Mouse (Mus musculus): ENCODE measurements around the gene Gpr4. TPM values are rescaled to one million over a fixed set of nuclear protein-coding genes. Genes with fewer than 3 reads are reported as not detected.

Gene Gpr4
- total RNA-seq, 4 experiments from 2014 or later: 1.3 to 2.7 (median 1.8) TPM

DNA sequence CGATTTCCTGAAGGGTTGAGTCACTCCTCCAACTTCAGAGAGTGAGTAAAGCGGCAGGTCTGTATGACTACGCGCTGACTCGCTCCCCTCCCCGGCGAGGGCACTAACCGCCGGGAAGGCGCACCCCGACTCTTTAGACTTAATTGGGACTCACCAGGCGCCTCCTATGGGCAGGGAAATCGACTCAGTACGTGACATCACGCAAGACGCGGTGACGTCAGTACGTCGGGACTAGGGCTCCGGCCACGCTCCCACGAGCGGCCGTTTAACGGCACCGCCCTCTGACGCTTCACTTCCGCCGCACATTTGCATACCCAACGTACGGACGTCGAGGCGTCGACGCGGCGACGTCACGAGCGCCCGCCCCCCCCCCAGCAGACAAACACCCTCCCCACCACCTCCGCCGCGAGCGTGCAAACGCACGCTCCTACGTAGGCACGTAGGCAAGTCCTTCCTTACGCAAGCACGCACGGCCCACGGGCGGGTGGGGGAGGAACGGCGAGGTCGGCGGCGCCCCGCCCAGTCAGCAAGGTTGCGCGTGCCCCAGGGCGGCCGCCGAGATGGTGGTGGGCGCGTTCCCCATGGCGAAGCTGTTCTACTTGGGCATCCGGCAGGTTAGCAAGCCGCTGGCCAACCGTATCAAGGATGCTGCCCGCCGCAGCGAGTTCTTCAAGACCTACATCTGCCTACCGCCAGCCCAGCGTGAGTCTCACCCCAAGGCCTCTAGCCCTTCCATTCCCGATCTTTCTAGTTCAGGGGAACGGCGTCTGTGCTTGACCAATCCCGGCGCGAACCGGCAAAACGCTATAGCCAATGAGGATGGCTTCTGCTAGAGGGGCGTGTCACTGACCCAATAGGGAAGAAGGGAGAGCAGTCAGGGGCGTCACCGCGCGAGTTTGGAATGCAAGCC is 15.8 kb downstream of the Gpr4 start, which contains the start of gene Opa3:
Opa3 (plus strand) TSS at position 452 of the 910 bp plus-strand sequence.
- DNase-seq (ENCODE audit: low spot score in 2 of 2): peak; percentile 100

DNA sequence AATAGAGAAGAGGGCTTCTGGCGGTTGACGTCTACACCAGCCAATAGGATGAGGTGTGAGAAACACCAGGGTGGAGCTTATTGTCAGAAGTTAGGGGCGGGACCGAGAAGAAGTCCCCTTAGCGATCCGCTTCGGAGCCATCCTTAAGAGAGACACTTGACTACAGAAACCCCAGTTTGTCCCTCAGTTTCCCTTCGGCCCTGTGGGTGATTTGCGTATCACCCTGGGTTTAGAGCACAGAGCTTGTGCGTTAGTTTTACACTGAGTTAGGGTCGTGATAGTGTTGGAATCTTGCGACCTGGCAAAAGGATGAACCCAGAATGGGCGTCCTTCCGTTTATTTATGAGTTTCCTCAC is 16.4 kb downstream of the Gpr4 start:
- no peak for DNase-seq (ENCODE audit: low spot score in 2 of 2)

DNA sequence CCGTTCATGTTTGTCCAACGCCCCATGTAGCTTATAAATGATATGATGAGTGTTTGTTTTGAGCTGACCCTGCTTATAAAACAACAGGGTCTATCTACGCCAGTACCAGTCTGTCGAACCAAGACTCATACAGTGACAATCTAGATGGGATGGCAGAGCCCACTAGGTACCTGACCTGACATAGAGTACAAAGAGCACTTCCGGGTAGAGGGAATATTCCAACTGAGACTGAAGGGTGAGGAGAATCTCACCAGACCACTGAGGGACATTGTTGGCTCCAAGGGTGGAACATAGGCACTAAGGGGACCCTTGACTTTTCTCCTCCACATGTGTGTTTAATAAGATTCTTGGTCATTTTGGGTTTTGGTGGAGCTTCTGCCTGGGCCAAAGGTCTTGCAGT is 17.1 kb downstream of the Gpr4 start:
- no peak for DNase-seq (ENCODE audit: low spot score in 2 of 2)

DNA sequence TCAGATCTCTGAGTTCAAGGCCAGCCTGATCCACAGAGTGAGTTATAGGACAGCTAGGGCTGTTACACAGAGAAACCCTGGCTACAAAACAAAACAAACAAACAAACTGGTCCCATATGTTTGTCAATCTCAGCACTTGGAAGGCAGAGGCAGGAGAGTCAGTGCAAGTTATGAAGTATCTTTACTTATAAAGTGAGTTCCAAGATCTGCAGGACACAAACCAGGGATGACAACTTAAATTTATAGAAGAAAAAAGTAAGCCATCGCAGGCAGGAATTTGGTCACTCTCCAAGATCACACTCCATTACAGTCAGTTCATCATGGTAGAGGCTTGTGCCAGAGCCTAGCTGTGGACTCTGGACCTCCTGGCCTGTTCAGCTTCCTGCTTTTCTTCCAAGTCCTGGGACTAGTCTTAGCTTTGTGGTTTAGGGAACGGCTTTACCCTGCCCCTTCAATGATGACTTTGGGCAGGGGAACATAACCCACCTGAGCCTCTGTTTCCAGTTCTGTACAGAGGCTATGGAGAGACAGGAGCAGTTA is 17.8 kb downstream of the Gpr4 start:
- no peak for DNase-seq (ENCODE audit: low spot score in 2 of 2)

DNA sequence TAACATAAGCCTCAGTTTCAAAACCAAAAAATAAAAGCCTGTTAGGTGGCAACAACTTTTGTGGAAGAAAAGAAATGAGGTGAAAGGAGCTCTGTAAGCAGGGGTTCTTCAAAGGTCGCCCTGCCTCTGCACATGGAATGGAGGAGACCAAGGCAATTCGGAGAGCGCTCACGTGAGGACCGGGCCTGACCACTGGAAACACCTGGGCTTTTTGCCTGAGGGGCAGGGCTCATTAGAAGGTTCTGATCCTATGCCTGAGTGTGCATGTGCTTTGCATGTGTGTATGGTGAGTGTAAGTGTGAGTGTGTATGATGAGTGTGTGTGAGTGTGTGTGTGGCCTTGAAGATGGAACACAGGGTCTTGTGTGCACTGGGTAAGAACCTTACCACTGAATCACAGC is 18.6 kb downstream of the Gpr4 start:
- no peak for DNase-seq (ENCODE audit: low spot score in 2 of 2)

DNA sequence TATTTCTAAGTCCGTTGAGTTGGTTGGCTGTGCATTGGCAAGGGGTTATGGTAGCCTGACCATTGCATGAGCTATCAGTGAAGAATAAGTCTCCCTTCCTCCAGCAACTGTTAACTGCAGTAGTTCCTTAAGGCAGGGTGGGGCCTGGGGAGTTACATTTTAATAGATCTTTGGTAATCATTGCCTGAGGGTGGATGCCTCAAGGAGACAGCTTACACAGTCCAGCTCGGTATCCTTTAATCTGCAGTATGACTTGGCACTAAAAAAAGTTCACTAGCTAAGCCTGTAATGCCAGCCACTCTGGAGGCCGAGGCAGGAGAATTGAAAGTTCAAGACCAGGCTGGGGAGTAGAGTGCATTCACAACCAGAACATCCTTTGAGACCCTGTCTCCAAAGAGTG is 19.5 kb downstream of the Gpr4 start:
- DNase-seq (ENCODE audit: low spot score in 2 of 2): no peak

DNA sequence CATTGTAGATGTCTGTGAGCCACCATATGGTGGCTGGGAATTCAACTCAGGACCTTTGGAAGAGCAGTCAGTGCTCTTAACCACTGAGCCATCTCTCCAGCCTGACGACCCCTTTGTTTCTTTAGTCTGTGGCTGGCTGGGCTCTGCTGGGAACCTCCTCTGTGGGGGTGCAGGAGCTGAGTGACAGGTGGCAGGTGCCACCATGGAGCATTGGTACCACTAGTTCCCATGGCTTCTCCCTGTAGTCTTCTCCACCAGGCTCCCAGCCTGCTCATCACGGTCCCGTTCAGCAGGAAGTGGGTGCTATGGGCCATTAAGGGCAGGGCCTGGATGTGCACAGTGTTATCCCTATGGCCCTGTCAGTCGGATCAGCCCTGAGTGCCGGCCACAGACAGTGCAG is 22.3 kb downstream of the Gpr4 start:
- DNase-seq (ENCODE audit: low spot score in 2 of 2): no peak

DNA sequence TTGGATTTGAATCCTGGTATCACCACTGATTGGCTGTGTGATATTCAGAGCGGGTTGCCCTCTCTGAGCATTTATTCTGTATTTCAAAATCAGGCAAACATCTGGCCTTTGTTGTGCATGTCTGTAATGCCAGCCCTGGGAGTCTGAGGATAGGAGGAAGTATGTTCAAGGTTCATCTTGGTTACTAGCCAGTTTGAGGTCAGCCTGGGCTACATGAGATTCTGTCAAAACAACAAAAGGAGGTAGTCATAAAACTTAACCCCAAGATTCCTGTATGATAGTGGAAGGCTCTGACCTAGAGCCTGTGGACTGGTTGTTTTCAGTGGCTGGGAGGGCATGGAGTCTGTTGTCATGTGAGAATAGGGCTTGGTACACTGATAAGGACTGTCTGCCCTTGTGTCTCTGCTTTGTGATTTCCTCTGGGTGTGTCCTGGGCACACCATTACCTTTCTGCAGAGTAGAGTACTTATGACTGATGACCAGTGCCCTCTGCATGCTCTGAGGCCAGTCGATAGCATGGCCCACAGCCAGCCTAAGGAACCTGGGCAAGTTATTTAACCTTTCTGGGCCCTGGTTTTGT is 22.8 kb downstream of the Gpr4 start:
- DNase-seq (ENCODE audit: low spot score in 2 of 2): no peak

DNA sequence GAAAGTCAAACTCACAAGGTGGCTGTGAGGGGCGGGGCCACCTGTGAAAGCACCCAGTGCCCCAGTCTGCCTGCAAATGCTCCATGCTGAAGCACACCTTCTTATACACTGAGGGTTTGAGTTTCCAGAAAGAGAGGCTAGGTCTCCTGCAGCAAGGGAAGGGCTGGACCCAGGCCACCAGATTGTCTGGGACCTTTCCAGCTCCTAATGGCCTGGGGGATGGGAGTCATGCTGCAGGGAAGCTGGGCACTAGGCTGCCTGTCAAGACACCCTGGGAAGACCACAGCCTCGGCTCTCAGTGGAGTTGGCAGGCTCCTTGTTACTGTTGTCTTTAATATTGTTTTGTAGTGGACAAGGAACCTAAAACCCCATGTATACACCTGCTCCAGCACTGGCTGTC is 24.1 kb downstream of the Gpr4 start:
- no peak for DNase-seq (ENCODE audit: low spot score in 2 of 2)

DNA sequence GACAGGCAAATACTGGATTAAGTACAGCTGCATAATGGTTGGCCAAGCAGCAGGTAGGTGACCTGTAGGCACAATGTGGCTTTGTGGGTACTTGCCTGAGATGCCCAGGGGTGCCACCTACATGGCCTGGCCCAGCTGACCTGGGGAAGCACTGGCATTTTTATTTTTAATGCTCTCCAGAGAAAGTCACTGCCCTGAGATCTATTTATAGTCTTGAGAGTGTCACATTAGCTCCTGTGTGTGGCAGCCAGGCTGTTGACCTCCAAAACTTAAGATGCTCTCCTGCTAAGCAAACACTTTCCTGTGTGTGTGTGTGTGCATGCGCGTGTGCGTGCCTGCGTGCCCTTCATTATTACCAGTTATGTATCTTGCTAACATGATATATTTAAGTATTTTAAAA is 26.0 kb downstream of the Gpr4 start:
- no peak for DNase-seq (ENCODE audit: low spot score in 2 of 2)

DNA sequence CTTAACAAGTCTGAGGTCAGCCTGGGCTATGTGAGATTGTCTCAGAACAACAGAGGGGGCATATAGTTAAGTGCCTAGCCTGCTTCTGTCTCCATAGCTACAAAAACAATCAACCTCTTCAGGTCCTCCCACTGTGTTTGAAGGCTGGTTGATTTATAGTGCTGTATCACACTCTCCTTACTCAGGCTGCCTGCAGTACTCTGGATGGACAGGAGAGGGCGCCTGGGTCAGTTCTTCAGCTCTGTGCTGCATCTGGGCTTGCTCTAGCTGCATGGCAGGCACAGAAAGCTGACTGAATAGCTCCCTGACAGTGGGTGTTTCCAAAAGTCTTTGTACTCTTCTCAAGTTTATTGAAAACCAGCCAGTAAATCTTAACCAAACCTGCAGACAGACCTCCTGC is 27.1 kb downstream of the Gpr4 start:
- DNase-seq (ENCODE audit: low spot score in 2 of 2): peak; percentile 84 to 95

DNA sequence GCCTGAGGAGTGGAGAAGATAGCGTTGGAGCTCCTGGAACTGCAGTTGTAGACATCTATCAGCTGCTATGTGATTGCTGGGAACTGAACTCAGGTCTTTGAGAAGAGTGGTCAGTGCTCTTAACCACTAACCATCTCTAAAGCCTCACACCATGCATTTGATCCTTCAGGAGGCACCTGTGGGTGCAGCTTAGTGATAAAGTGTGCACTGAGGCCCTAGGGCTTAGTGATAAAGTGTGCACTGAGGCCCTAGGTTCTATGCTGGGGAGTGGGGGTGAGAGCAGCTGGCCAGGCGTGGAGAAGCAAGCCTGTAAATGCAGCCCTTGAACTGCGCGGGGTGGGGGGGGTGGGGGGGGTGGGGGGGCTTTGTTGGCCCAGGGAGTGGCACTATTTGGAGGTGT is 27.6 kb downstream of the Gpr4 start:
- DNase-seq (ENCODE audit: low spot score in 2 of 2): no peak

DNA sequence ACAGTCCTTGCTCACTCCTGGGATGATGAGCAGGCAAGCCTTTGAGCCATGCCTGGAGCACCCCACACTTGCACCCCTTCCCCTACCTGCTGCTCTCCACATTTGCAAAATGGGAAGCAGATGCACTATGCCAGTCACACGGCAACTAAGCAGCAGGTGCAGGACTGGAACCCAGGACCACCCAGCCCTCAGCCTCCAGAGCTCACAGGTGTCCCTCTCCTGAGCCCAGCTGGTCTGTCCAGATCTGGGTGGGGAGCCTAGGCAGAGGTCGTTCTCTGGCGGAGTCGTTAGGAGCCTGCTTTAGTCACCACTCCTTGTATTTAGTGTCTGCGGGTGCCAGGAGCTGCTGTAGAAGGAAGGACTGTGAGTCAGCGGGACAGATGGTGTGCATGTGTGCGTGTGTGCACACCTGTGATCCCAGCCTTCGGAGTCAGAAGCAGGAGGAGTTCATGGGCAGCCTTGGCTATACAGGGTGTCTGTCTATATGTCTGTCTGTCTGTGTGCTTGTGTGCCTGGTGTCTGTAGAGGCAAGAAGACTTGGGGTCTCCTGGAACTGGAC is 28.6 kb downstream of the Gpr4 start:
- peak in 1 of 2 experiments; percentile 45 for DNase-seq (ENCODE audit: low spot score in 2 of 2)

DNA sequence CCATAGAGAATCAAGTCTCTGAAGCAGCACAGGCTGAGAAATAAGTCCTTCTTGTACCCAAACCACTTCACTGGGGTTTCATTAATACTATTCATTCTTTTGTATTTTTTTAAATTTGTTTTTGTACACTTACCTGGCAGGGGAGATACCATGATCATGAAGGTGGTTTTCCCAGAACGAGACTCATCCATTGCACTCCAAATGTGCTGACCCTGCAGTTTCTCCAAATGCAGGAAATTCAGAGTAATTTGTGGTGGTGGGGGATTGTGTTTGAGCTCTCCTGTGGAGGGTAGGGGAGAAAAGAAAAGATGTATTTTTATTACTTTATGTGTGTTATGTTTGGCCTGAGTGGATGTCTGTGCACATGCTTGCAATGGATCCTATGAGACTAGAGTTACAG is 29.7 kb downstream of the Gpr4 start:
- no peak for DNase-seq (ENCODE audit: low spot score in 2 of 2)

DNA sequence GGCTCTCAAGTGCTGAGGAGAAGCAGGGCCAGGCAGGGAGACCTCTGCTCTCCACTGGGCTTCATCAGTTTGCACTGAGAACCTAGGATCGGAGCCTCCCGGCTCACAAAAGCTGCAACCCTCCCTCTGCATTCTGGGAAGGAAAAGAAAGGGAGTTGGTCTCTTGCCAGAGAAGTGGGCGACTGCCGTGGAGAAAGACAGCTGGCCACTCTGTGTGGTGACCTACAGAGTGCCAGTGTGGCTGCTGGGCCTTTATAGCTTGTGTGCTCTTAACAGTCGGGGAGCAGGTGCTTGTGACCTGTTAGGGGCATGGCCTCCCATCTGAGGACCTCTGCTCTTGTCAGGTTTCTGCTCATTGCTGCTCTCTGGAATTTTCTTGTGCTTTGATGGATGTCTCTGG is 31.5 kb downstream of the Gpr4 start:
- DNase-seq (ENCODE audit: low spot score in 2 of 2): no peak

DNA sequence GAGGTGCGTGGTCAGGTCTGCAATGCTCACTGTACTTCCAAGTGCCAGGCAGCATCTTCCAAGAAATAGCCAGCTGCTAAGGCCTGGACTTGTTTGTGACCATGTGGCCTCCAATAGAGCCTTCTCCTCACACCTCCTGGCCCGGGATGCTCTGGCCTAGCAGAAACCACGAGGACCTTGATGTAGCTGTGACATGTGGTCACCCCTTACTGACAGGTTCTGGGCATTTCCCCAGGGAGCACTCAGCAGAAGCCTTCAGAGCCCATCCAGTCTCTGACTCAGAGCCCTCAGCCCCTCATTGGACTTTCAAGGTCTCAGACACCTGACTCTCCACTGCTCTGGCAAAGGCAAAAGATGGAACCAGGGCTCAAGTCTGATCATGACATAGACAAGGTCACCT is 32.7 kb downstream of the Gpr4 start:
- DNase-seq (ENCODE audit: low spot score in 2 of 2): no peak

DNA sequence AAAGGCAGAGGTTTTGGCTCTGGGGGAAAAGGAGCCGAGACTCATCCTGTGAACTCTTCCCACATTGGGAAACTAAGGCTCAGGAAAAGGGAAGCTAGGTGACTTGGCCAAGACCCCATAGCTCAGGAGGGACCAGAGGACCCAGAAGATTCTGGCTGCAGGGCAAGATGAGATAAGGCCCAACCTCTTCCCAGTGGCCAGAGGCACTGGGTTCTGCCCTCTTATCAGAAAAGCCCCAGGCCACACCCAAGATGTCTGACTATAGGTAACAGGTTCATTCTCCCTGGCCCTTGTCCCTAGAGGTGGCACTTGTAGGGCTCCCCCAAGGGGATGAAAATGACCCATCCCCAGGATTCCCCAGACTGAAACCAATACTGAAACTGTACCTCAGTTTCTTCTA is 34.5 kb downstream of the Gpr4 start:
- DNase-seq (ENCODE audit: low spot score in 2 of 2): no peak

DNA sequence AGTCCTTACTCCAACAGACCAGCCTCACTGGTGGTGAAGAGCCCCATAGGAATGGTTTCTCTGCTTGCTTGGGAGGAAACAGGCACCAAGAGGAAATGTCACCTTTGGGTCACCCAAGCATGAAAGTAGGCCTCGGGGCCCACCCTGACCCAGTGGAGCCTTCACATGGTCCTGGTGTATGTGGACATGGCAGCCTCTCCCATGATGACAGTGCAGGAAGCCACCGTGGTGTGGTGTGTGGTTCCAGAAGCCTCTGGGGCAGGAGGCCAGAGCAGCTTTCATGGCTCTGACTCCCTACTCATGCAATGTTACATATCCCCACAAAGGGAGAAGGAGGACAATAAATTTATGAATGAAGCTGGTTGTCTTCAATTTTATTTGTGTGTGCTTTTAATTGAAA is 35.2 kb downstream of the Gpr4 start:
- no peak for DNase-seq (ENCODE audit: low spot score in 2 of 2)

DNA sequence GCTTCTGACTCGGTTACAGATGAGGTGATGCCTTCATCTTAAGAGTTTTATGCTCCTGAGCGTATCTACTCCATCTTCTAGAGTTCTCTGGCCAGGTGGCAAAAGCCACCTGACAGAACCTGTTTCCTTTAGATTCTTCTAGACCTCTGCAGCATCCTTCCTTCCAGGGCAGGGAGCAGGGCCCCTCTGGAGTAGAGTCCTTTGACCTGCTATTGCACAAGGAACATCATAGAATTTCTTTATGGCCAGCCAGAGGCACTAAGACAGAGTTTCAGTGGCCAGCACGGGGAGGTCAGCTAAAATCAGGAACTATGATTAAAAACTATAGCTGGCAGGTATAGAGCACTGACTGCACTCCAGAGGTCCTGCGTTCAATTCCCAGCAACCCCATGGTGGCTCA is 39.7 kb downstream of the Gpr4 start:
- DNase-seq (ENCODE audit: low spot score in 2 of 2): no peak

DNA sequence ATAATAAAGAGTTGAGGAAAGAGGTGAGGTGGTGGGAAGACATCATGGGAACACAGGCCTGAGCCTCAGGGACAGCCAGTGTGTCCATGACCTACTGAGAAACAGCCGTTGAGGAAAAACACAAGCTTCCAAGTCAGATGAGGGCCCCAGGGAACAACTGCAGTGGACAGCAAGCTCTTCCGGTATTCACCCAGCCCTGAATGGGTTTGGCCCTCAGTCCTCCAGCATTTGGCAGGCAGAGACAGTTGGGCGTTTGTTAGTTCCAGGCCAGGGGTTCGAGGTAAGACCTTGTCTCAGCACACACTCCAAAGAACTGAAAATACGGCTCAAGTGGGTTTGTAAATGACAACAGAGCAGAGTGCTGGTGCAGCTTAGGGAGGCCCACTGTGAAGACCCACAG is 41.1 kb downstream of the Gpr4 start:
- DNase-seq (ENCODE audit: low spot score in 2 of 2): no peak

DNA sequence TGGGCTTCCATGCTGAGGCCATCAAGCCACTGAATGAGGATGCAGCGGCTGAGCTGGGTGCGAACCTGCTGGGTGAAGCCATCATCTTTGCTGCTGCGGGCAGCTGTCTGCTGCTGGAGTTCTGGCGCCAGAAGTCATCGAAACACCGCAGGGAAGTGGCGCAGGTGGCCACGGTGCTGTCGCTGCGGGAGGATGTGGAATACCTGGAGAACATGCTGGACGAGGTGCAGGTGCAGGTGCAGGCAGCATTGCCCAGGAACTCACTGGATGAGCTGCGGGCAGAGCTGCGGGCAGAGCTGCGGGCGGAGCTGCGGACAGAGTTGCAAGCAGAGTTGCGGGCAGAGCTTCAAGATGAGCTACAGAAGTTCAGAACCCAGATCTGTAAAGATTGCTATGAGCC is 43.1 kb downstream of the Gpr4 start:
- no peak for DNase-seq (ENCODE audit: low spot score in 2 of 2)

DNA sequence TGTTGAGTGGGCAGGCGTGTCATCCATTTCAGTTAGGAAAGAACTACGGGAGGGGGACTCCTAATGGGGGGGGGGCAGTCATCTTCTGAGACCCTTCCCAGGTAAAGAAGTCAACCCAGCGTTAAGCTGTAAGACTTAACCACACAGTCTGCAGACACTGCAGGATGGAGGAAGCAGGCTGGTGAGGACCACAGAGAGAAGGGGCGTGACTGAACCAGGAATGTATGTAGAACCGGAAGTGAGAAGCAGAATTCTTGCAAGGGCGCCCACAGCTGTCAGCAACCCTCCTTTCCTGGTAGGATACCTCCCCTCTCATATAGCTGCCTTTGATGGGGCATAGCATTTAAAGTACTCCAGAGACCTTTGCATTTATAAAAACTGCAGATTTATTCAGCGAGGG is 44.2 kb downstream of the Gpr4 start:
- no peak for DNase-seq (ENCODE audit: low spot score in 2 of 2)

All from layer of hippocampus, adult 8-10 months (tissue).